Mouse (Mus musculus): ENCODE results near the gene Macrod2.

Gene Macrod2

GRCm38 (mm10) chr2:141736685-141737456 lies 1341.8 kb downstream of the Macrod2 start:
- DNase-seq = no peak

- DNase-seq = no peak
These were observed 1343.6 kb downstream of the Macrod2 start for GRCm38 (mm10) chr2:141738702-141739101.

GRCm38 (mm10) chr2:141740318-141740717 lies 1345.2 kb downstream of the Macrod2 start:
- no peak for DNase-seq

GRCm38 (mm10) chr2:141800236-141800635 lies 1405.1 kb downstream of the Macrod2 start:
- DNase-seq = no peak

DNA sequence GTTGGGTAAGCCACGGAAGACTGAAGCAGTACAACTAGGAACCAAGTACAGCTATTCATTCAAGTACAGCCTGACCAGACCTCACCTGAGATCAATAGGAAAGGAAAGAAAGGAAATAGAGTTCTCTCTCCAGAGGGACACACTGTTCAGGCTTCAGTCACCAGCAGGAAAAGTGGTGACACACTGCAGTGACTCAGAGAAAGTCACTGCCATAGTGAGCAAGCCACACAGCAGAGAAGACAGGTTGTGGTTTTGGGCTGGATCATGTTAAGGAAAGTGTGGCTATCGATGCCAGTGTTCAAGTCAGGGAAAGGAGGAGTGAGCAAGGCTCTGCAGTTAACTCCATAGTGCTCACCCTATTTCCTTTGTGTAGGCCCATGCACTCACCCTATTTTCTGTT lies 1405.8 kb downstream of the Macrod2 start:
- no peak for DNase-seq

GRCm38 (mm10) chr2:141816266-141816665 lies 1421.2 kb downstream of the Macrod2 start:
- DNase-seq = no peak

GRCm38 (mm10) chr2:141817546-141818180 lies 1422.6 kb downstream of the Macrod2 start:
- no peak for DNase-seq

GRCm38 (mm10) chr2:141820795-141821194 lies 1425.7 kb downstream of the Macrod2 start:
- no peak for DNase-seq

DNA sequence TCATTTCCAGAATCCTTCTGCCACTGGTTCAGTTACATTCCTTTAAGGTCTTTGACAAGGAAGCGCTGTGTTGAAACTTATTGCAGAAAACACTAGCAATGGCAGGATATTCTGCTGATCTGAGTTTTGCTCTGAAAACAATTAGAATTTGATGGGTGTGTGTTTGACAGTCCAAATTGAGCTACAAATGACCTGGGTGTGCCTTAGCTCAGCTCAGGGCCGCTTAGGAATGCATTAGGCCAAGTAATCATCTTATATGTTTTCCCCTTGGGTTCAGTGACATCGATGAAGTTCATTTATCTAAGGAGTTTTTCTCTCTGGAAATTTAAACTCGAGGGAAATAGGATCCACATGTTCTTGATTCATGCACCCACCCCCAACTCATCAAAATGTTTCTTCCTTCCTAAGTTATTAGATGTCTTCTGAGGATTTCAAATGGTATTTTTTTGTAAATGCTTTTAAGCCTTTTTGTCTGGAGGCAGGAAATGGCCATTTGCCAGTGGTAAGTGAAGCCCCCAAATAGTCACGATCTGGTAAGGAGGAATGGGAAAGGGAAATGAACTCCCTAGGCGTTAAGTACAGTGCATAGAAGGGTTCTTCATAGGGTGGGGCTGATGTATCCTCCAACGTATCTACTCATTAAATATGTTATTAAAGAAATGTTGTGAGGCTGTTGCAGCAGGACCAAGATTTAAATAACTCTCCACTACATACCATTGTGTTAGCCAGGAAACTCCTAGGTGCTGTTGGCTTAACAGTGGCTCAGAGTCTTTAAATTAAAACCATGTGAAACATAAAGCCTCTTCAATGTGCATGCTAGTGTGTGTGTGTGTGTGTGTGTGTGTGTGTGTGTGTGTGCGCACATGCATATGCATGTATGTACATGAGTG lies 1430.7 kb downstream of the Macrod2 start:
- no peak for DNase-seq

DNA sequence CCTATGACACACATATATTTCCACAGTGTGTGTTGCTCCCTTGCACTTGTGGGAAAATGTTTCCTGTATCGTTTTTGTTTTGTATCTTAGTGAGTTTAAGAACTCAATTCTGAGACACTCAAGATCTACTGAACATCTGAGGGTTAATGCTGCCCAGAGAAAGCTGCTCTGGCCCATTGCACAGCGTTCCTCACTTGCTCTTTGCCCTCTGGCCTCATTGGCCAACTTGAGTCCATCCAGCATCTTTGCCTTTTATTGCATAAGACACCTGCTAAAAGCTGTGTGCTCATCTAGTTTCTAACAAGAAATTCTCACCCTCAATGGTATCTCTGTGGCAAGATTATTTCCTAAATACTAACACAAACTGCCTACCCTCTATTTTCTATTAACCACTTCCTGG lies 1435.4 kb downstream of the Macrod2 start:
- peak; percentile 3 for DNase-seq

- DNase-seq = no peak
These were observed 1436.4 kb downstream of the Macrod2 start for GRCm38 (mm10) chr2:141831515-141831914.

DNA sequence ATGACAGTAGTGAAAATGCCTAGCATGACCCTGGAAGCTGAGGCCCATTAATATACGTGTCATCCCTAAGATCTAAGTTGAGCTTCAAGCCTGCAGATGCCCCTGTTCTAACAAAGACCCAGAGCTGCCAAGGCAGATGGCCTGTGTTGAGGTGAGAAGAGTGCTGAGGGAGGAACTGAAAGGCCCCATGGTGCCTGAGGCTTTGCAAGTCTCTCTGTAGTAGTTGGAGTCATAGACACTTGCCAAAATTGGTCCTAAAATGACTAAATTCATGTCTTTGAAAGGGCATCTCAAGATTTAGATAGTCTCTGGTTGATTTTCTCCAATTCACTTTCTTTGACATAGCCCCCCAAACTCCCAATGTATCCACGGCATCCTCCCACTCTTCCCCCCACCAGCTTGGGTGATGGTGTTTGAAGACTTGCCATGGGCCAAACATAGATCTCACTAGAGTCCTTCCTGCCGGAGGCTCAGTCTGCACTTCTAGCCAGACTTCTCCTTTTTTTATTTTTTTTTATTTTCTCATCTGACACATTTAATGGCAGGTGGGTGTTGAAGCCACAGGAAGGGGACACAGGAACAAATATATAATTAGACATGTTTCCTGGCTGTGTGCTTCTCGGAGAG lies 1439.2 kb downstream of the Macrod2 start:
- DNase-seq = no peak

DNA sequence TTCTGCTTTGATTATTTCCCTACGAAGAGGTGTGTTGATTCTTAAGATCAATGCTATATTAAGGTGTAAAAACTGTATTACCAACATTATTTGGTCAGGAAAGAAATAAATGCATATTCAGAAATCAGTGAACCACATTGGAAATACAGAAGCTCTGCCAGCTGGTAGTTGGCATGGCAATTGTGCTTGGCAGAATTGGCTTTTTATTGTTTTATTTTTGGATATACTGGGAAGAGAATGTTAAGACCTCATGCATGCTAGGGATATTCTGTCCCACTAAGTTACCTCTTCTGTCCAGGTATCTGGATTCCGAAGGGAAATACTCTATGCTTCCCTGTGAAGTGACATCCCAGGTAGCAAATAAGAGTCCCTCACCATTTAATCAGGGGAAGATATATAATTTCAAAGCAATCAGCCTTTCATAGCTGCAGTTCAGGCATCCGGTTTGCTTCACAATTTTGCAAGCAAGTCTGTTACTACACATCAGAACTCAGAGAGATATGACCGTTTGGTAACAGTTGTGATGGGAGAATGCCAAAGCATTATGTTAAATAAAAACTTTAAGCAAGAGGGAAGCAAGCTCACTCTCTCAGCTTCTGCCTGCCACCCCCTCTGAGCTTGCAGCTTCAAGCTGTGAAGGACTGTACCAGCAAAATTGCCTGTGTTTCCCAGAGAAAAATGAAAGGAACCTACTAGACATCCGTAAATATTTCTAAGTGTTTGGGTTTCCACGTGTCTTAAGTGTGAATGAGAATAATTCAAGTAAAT lies 1449.5 kb downstream of the Macrod2 start:
- DNase-seq = no peak

DNA sequence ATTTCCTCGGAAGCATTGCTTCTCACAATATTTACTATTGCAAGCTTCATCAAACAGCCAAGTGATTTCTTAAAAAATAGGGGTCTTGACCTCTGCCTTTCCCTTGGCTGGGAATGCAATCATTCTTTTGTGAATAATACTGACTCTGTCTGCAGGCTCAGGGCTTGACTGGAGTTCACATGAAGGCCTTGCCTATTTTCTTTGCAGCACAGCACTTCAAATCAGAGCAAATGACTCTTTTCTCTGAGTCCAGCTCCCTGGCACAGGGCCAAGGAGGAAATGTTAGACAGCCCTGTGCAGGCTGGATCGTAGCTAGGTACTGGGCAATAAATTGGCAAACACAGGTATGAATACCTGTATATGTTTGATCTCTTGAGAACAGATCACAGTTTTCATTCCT lies 1464.1 kb downstream of the Macrod2 start:
- no peak for DNase-seq

- DNase-seq = no peak
These were observed 1466.7 kb downstream of the Macrod2 start for GRCm38 (mm10) chr2:141861679-141862268.

GRCm38 (mm10) chr2:141862531-141863265 lies 1467.6 kb downstream of the Macrod2 start:
- DNase-seq = no peak

GRCm38 (mm10) chr2:141863628-141864165 lies 1468.6 kb downstream of the Macrod2 start:
- DNase-seq = no peak

- DNase-seq = no peak
These were observed 1475.8 kb downstream of the Macrod2 start for GRCm38 (mm10) chr2:141870930-141871329.

- DNase-seq = no peak
These were observed 1481.2 kb downstream of the Macrod2 start for GRCm38 (mm10) chr2:141876155-141876851.

DNA sequence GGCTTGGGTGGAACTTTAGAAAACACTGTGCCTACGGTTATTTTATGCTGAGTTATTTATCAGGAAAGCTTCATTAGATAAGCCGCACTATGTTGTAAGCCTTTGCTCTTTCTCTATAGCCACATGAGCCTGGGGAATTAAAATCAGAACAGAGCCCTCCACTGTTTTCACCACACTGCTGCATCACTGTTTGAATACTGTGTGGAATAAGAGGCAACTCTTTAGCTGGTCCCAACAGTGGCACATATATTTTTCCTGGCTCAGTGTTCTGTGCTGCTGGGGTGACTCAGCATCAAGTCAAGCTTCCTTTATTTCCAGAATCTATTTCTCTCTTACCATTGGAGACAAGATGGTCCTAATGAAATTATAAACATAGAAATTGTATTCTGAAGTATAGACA lies 1481.8 kb downstream of the Macrod2 start:
- DNase-seq = no peak

All from kidney, adult 18-20 months (tissue).